Mouse (Mus musculus): ENCODE measurements around the gene Dxo. TPM values are rescaled to one million over a fixed set of nuclear protein-coding genes. Genes with fewer than 3 reads are reported as not detected.
A peak's percentile ranks its signal among the peaks of the same experiment; 100 is the strongest.

Dxo gene
- 26.3 and 27.8 TPM in 2 replicates for polyA plus RNA-seq (2021; fragmentation: Nextera tagmentation)
- long read RNA-seq, experiment 1, transcript Dxo-211 (7 exons, 1,447 nt), result minor isoform, 5 of 37 reads
- long read RNA-seq, experiment 1, transcript Dxo-201 (7 exons, 1,519 nt), result major isoform, 8 of 37 reads
- long read RNA-seq, experiment 1, partial matches to known transcripts, result 16 of 37 reads
- long read RNA-seq, experiment 1, other reads (novel, unspliced or antisense), result 7 of 37 reads
- long read RNA-seq, experiment 2, transcript Dxo-201 (7 exons, 1,519 nt), result minor isoform, 11 of 95 reads
- long read RNA-seq, experiment 2, transcript Dxo-211 (7 exons, 1,447 nt), result major isoform, 16 of 95 reads
- long read RNA-seq, experiment 2, partial matches to known transcripts, result 52 of 95 reads
- long read RNA-seq, experiment 2, other reads (novel, unspliced or antisense), result 14 of 95 reads

GRCm38 (mm10) chr17:34836856-34837221, at the start of gene Dxo, which contains the start of gene Stk19:
Gene Dxo, plus strand, starts transcription at chr17:34837019.
Gene Stk19, minus strand, starts transcription at chr17:34836945.

DNA sequence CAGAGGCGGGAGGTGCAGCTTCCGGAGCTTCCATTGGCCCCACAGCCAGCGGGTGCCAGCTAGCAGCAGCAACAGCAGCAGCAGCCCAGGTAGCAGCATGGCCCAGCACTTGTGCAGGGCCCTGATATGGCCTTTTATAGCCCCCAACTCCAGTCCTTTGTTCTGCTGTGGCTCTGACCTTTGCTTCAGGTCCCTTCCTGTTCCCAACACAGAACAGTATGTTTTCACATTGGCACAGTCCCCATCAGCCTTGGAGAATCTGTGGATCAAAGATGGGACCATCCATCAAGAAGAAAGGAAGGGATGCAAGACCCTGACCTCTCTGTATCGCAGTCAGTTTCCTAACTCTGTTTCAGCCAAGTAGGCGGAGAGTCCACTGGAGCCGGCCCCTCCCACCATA, 32.5 kb upstream of the Dxo start, which contains the start of gene Cyp21a1:
Gene Cyp21a1 (minus strand): TSS at position 261 of the 400 bp plus-strand sequence.

GRCm38 (mm10) chr17:34849722-34850516, 13.1 kb downstream of the Dxo start, which contains the start of the genes Skiv2l and Nelfe:
Gene Skiv2l, minus strand, starts transcription at chr17:34850210.
Gene Nelfe, plus strand, starts transcription at chr17:34850391.

GRCm38 (mm10) chr17:34862416-34863081, 25.7 kb downstream of the Dxo start, which contains the start of gene Cfb:
Gene Cfb, minus strand, starts transcription at chr17:34862518.

GRCm38 (mm10) chr17:34879336-34879879, 42.6 kb downstream of the Dxo start, which contains the start of gene Zbtb12:
Gene Zbtb12, plus strand, starts transcription at chr17:34879483.

GRCm38 (mm10) chr17:34881683-34882310, 45.0 kb downstream of the Dxo start, which contains the start of gene Gm20547:
Gene Gm20547, minus strand, starts transcription at chr17:34882042.

Small RNA genes within 50 kb of the gene (microRNA-seq; reads per million reads assigned to microRNA genes)
- not detected for gene Mir6970
- 9.2 reads per million, percentile 30 among the genes with 10 or more reads in this experiment for gene Mir6971
- gene Mir6972, result not detected

Other genes starting within 250 kb of the Dxo start
- 0.38 and 0.58 TPM in 2 replicates for gene Gpsm3, start 247.2 kb upstream of the Dxo start, polyA plus RNA-seq (2021; fragmentation: Nextera tagmentation)
- gene Pbx2, start 245.8 kb upstream of the Dxo start, polyA plus RNA-seq (2021; fragmentation: Nextera tagmentation), result 1.8 and 2.0 TPM in 2 replicates
- 0.57 and 2.0 TPM in 2 replicates for gene Ager, start 239.2 kb upstream of the Dxo start, polyA plus RNA-seq (2021; fragmentation: Nextera tagmentation)
- gene Rnf5, start 233.3 kb upstream of the Dxo start, polyA plus RNA-seq (2021; fragmentation: Nextera tagmentation), result 191 and 194 TPM in 2 replicates
- 76.2 and 84.4 TPM in 2 replicates for gene Agpat1, start 232.8 kb upstream of the Dxo start, polyA plus RNA-seq (2021; fragmentation: Nextera tagmentation)
- gene Egfl8, start 221.0 kb upstream of the Dxo start, polyA plus RNA-seq (2021; fragmentation: Nextera tagmentation), result 2.5 and 3.3 TPM in 2 replicates
- gene Ppt2, start 208.5 kb upstream of the Dxo start, polyA plus RNA-seq (2021; fragmentation: Nextera tagmentation), result 8.3 and 9.4 TPM in 2 replicates
- 19.2 and 21.3 TPM in 2 replicates for gene Prrt1, start 207.5 kb upstream of the Dxo start, polyA plus RNA-seq (2021; fragmentation: Nextera tagmentation)
- gene Fkbpl, start 192.3 kb upstream of the Dxo start, polyA plus RNA-seq (2021; fragmentation: Nextera tagmentation), result 18.3 and 19.7 TPM in 2 replicates
- 35.3 and 40.9 TPM in 2 replicates for gene Atf6b, start 189.9 kb upstream of the Dxo start, polyA plus RNA-seq (2021; fragmentation: Nextera tagmentation)
- gene Tnxb, start 166.5 kb upstream of the Dxo start, polyA plus RNA-seq (2021; fragmentation: Nextera tagmentation), result 0.31 and 0.33 TPM in 2 replicates
- 9.3 and 15.6 TPM in 2 replicates for gene C4b, start 93.1 kb upstream of the Dxo start, polyA plus RNA-seq (2021; fragmentation: Nextera tagmentation)
- not detected in 2 replicates for gene Cyp21a1, start 32.5 kb upstream of the Dxo start, polyA plus RNA-seq (2021; fragmentation: Nextera tagmentation)
- gene Stk19, start 74 bp upstream of the Dxo start, polyA plus RNA-seq (2021; fragmentation: Nextera tagmentation), result 55.5 and 61.6 TPM in 2 replicates
- gene Skiv2l, start 13.2 kb downstream of the Dxo start, polyA plus RNA-seq (2021; fragmentation: Nextera tagmentation), result 23.6 and 26.5 TPM in 2 replicates
- gene Nelfe, start 13.4 kb downstream of the Dxo start, polyA plus RNA-seq (2021; fragmentation: Nextera tagmentation), result 36.8 and 43.3 TPM in 2 replicates
- 0.49 and 0.80 TPM in 2 replicates for gene Cfb, start 25.5 kb downstream of the Dxo start, polyA plus RNA-seq (2021; fragmentation: Nextera tagmentation)
- 0.23 and 0.26 TPM in 2 replicates for gene Zbtb12, start 42.5 kb downstream of the Dxo start, polyA plus RNA-seq (2021; fragmentation: Nextera tagmentation)
- not detected in 2 replicates for gene Gm20547, start 45.0 kb downstream of the Dxo start, polyA plus RNA-seq (2021; fragmentation: Nextera tagmentation)
- gene C2, start 61.2 kb downstream of the Dxo start, polyA plus RNA-seq (2021; fragmentation: Nextera tagmentation), result 1.3 and 2.0 TPM in 2 replicates
- 21.5 and 22.0 TPM in 2 replicates for gene Ehmt2, start 61.5 kb downstream of the Dxo start, polyA plus RNA-seq (2021; fragmentation: Nextera tagmentation)
- 0.29 and 0.30 TPM in 2 replicates for gene Slc44a4, start 77.4 kb downstream of the Dxo start, polyA plus RNA-seq (2021; fragmentation: Nextera tagmentation)
- 24.8 and 26.2 TPM in 2 replicates for gene Neu1, start 94.2 kb downstream of the Dxo start, polyA plus RNA-seq (2021; fragmentation: Nextera tagmentation)
- 0.90 and 1.3 TPM in 2 replicates for gene Hspa1b, start 122.2 kb downstream of the Dxo start, polyA plus RNA-seq (2021; fragmentation: Nextera tagmentation)
- not detected in 2 replicates for gene Gm20481, start 132.9 kb downstream of the Dxo start, polyA plus RNA-seq (2021; fragmentation: Nextera tagmentation)
- gene Hspa1a, start 135.1 kb downstream of the Dxo start, polyA plus RNA-seq (2021; fragmentation: Nextera tagmentation), result 7.2 and 7.7 TPM in 2 replicates
- 0.60 and 0.84 TPM in 2 replicates for gene Hspa1l, start 135.7 kb downstream of the Dxo start, polyA plus RNA-seq (2021; fragmentation: Nextera tagmentation)
- 35.2 and 42.4 TPM in 2 replicates for gene Lsm2, start 144.8 kb downstream of the Dxo start, polyA plus RNA-seq (2021; fragmentation: Nextera tagmentation)
- 20.0 and 21.5 TPM in 2 replicates for gene Vars, start 164.0 kb downstream of the Dxo start, polyA plus RNA-seq (2021; fragmentation: Nextera tagmentation)
- 0.20 TPM in 1 of 2 replicates, not detected in the other for gene Vwa7, start 179.6 kb downstream of the Dxo start, polyA plus RNA-seq (2021; fragmentation: Nextera tagmentation)
- 0.62 and 0.97 TPM in 2 replicates for gene Sapcd1, start 191.0 kb downstream of the Dxo start, polyA plus RNA-seq (2021; fragmentation: Nextera tagmentation)
- 0.33 and 0.59 TPM in 2 replicates for gene Msh5, start 209.7 kb downstream of the Dxo start, polyA plus RNA-seq (2021; fragmentation: Nextera tagmentation)
- 28.2 and 29.7 TPM in 2 replicates for gene Clic1, start 212.9 kb downstream of the Dxo start, polyA plus RNA-seq (2021; fragmentation: Nextera tagmentation)
- 18.0 and 23.6 TPM in 2 replicates for gene Ddah2, start 222.0 kb downstream of the Dxo start, polyA plus RNA-seq (2021; fragmentation: Nextera tagmentation)
- gene Ly6g6c, start 228.4 kb downstream of the Dxo start, polyA plus RNA-seq (2021; fragmentation: Nextera tagmentation), result not detected in 2 replicates
- gene Mpig6b, start 229.2 kb downstream of the Dxo start, polyA plus RNA-seq (2021; fragmentation: Nextera tagmentation), result 0.06 TPM in 1 of 2 replicates, not detected in the other
- 4.4 and 4.6 TPM in 2 replicates for gene Ly6g6e, start 239.9 kb downstream of the Dxo start, polyA plus RNA-seq (2021; fragmentation: Nextera tagmentation)
- gene Ly6g6d, start 241.0 kb downstream of the Dxo start, polyA plus RNA-seq (2021; fragmentation: Nextera tagmentation), result 1.2 and 2.3 TPM in 2 replicates
- 1.2 and 2.1 TPM in 2 replicates for gene Ly6g6f, start 248.6 kb downstream of the Dxo start, polyA plus RNA-seq (2021; fragmentation: Nextera tagmentation)

Data from layer of hippocampus, adult 6 months (tissue).